Mouse (Mus musculus) urinary bladder, postnatal 0 days (tissue): ENCODE results near the gene Tmem192. TPM values are rescaled to one million over a fixed set of nuclear protein-coding genes. Genes with fewer than 3 reads are reported as not detected.

Experiments
- polyA plus RNA-seq: library from polyadenylated mRNA; unstranded; fragments of >200 nt; fragmentation: Nextera tagmentation; extraction: Ambion mirVana; gene quantifications from 2 replicates; pipeline ENCODE4 v1.2.1, GENCODE M21; 2015

The Tmem192 gene
- polyA plus RNA-seq: 19.8 and 23.3 TPM in 2 replicates

DNA sequence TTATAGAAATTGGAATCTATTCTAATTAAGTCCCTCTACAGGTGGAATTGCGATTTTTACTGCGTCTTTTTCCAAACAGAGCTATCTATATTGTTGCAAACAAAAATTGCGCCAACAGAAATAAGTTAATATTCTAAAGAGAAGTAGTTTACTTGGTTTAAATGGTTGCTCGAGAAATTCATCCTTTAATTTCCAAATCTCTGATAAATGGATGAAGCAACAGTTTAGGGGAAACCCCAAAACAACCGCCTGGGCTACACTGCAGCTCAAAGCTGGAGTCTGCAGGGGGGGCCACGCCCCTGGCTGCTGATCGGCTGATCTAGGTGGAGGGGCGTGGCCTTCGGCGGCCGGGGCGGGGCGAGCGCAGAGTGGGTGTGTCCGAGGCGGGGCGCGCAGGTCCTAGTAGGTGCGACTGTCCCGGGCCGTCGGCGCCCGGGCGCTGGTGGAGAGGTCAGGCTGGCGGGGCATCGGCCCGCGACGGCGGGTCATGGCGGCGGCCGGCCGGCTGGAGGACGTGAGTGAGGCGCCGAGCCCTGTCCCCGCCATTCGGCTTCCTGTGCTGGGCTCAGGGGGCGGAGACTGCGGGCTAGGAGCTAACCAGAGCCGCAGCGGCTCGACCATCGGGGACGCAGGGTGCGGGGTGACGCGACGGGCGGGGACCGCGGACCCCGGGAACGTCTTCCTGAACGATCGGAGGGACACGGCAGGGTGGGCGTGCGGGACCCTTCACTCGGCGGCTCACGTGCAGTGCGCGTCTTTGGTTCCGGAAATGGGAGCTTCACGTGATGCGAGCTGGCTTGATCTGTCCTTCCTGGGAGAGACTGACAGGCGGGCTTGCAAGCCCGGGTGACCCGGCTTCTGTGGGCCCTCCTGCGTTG is at the start of gene Tmem192:
Tmem192 (plus strand) TSS at position 366 of the 878 bp plus-strand sequence.

DNA sequence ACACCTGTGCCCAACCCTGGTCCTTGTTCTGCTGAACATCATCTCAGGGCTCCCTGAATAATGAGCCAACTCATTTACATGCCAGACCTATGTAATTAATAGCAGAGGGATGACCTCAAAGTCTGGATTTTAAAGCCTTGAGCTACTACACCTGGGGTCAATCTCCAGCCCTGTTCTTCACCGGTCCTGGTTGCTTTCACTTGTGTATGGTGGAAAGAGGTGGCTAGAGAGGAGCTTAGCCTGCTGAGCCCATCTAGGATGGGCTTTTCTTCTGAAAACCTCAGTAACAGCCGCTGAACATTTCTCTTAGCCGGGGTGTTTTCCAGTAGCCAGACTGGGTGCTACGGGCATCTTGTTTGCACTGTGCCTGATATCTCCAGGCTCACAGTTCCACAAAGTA is 40.7 kb downstream of the Tmem192 start, which contains the start of gene Trim75:
Trim75 (minus strand) TSS at position 101 of the 400 bp plus-strand sequence.

DNA sequence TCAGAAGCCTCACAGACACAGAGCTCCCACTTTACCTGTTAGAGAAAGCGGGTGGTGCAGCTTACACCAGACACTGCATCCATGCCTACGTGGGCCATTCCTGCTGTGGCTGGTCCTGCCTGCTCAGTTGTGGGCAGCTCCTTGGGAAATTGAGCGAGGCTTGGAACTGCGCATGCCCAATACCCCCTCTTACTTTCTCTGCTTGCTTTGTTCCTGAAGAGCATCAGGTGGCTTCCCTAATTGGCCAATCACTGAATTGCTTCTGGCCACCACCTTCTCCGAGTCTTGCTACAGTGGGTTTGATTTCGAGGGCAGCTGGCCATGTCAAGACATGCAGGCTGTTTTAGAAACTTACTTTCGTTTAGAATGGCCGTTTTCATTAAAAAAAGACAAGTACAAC is 71.4 kb downstream of the Tmem192 start, which contains the start of the genes Trim61 and Trim60:
Trim61 (minus strand) TSS at position 101 of the 400 bp plus-strand sequence.
Trim60 (minus strand) TSS at position 162 of the 400 bp plus-strand sequence.

Other genes starting within 250 kb of the Tmem192 start
- gene Msmo1, start 213.4 kb upstream of the Tmem192 start, polyA plus RNA-seq: 167 and 335 TPM in 2 replicates
- 8.6 and 9.8 TPM in 2 replicates for gene Klhl2, start 97.2 kb upstream of the Tmem192 start, polyA plus RNA-seq
- gene Trim75, start 40.6 kb downstream of the Tmem192 start, polyA plus RNA-seq: not detected in 2 replicates
- not detected in 2 replicates for gene Trim61, start 71.3 kb downstream of the Tmem192 start, polyA plus RNA-seq
- gene Trim60, start 71.4 kb downstream of the Tmem192 start, polyA plus RNA-seq: not detected in 2 replicates
- 1.7 and 3.0 TPM in 2 replicates for gene Apela, start 90.2 kb downstream of the Tmem192 start, polyA plus RNA-seq
- not detected in 2 replicates for gene Gm10663, start 127.8 kb downstream of the Tmem192 start, polyA plus RNA-seq
- 0.13 and 0.17 TPM in 2 replicates for gene BC030870, start 182.4 kb downstream of the Tmem192 start, polyA plus RNA-seq